Mouse (Mus musculus): Measurements from ENCODE around the gene Gm45711. TPM values are rescaled to one million over a fixed set of nuclear protein-coding genes. Genes with fewer than 3 reads are reported as not detected.

Gene Gm45711
- total and polyA plus RNA-seq, 2 experiments from 2014 or later: not detected

DNA sequence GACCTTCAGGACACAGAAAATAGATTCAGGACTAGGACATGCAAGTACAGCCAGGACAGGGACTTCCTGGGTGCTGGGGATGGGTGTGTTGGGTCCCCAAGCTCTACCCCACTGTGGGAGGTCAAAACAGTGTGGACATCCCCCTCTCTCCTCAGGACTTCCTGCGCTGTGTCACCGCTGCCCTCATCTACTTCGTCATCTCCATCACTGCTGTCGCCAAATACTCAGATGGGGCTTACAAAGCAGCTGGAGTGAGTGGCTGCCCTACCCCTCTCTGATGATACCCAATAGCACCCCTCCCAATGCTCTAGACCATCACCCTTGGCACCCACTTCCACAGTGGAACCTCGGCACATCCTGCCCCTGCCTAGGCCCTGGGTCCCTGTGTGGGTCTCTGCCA is 34.7 kb upstream of the Gm45711 start:
- Histone ChIP-seq H3K9me3 (ENCODE audit: low read length) (no peaks in the 10 kb centered on the region), H3K27ac (no peak overlapping the region), H3K4me3 (ENCODE audit: low read length) (no peak overlapping the region), H3K4me2 (ENCODE audit: low read depth, low read length) (no peak overlapping the region), H3K4me1 (ENCODE audit: insufficient read depth, low read length) (no peaks in the 10 kb centered on the region), H3K27me3 (ENCODE audit: insufficient read depth, low read length) (no peaks in the 10 kb centered on the region), H3K36me3 (ENCODE audit: insufficient read depth, low read length) (no peaks in the 10 kb centered on the region; the same call in 1 of the 2 replicates), H3K9ac (replicated peaks; ENCODE audit: low read length) (no peak overlapping the region)
- WGBS: 95% methylated on average over 5 of the region's 5 CpGs
- no peak for TF ChIP-seq CTCF (IDR thresholded peaks at IDR 0.05; ENCODE audit: low read depth)
- ATAC-seq (no peak), DNase-seq (ENCODE audit: low spot score) (no peak)

DNA sequence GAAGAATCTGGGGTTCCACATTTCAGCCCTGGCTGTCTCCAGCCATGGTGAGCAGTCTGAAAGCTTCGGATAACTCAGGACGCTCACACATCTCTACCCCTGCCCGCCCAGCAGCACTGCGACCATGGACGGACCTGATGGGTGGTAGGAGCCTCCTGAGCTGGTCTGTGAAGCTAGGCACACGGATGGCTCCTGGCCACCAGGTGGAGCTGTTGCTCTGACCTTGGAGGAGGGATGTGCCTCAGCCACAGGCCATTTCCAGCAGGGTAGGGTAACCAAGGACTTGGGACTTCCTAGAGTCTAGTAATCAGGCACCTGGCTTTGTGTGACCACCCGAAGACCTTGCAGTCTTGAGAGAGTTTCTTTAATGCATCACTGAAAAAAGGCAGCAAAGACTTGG is 34.1 kb upstream of the Gm45711 start:
- Histone ChIP-seq H3K9ac (replicated peaks; ENCODE audit: low read length) (no peak overlapping the region), H3K27me3 (ENCODE audit: insufficient read depth, low read length) (no peaks in the 10 kb centered on the region), H3K4me2 (ENCODE audit: low read depth, low read length) (no peak overlapping the region), H3K4me1 (ENCODE audit: insufficient read depth, low read length) (no peaks in the 10 kb centered on the region), H3K9me3 (ENCODE audit: low read length) (no peaks in the 10 kb centered on the region), H3K36me3 (ENCODE audit: insufficient read depth, low read length) (no peaks in the 10 kb centered on the region; the same call in 1 of the 2 replicates), H3K27ac (no peak overlapping the region), H3K4me3 (ENCODE audit: low read length) (no peak overlapping the region)
- WGBS: 20% methylated on average over 7 of the region's 7 CpGs
- peak; percentile 98 for TF ChIP-seq CTCF (IDR thresholded peaks at IDR 0.05; ENCODE audit: low read depth)
- DNase-seq (ENCODE audit: low spot score) (peak; percentile 92), ATAC-seq (peak; percentile 57)

DNA sequence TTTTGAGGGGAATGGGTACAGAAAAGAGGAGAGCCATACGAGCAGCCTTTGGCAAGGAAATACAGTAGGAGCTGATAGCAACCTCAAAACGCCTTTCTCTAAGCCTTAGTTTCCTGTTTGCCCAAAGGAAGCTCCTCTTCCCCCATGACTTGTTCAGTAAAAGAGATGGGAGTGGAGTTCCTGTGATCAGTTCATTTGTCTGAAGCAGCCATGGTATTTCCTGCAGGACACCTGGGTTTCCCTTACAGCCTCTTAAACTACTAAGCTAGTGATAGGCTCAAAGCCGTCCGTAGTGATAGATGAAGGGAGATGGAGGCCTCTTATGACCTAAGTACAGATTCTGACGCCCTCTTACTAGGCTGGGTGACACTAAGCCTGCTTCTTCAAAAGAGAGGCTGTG is 32.5 kb upstream of the Gm45711 start:
- TF ChIP-seq CTCF (IDR thresholded peaks at IDR 0.05; ENCODE audit: low read depth): no peak
- H3K4me1 ChIP-seq (ENCODE audit: insufficient read depth, low read length): no peaks in the 10 kb centered on the region
- no peak overlapping the region for H3K9ac ChIP-seq (replicated peaks; ENCODE audit: low read length)
- H3K4me2 ChIP-seq (ENCODE audit: low read depth, low read length): no peak overlapping the region
- H3K36me3 ChIP-seq (ENCODE audit: insufficient read depth, low read length): no peaks in the 10 kb centered on the region; the same call in 1 of the 2 replicates
- H3K9me3 ChIP-seq (ENCODE audit: low read length): no peaks in the 10 kb centered on the region
- ATAC-seq (no peak), DNase-seq (ENCODE audit: low spot score) (no peak)
- no peaks in the 10 kb centered on the region for H3K27me3 ChIP-seq (ENCODE audit: insufficient read depth, low read length)
- no peak overlapping the region for H3K27ac ChIP-seq
- WGBS: 88% methylated on average over 5 of the region's 5 CpGs
- H3K4me3 ChIP-seq (ENCODE audit: low read length): no peak overlapping the region

DNA sequence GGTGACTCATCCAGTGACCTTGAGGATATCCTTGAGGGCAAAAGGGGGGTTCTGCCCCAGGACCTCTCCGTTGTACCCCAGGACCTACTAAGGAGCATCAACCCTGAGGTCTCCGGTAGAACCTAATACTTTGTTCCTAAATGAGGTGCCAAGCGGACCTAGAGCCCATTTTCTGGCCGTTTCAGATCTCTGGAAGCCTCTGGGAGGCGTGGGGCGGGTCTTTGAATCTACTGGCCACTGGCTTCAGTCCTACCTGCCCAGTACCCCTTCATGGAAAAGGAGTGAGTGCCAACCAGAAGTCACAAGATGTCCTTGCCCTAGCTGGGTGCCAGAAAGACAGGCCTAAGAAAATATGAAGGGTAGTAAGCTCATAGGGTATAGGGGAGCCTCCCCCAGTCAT is 31.8 kb upstream of the Gm45711 start:
- TF ChIP-seq CTCF (IDR thresholded peaks at IDR 0.05; ENCODE audit: low read depth): no peak
- 48% methylated on average over 6 of the region's 6 CpGs for WGBS
- H3K27ac ChIP-seq: peak overlapping the region; percentile 48; the same call in 1 of the 2 replicates
- H3K4me2 ChIP-seq (ENCODE audit: low read depth, low read length): peak overlapping the region; percentile 92
- DNase-seq (ENCODE audit: low spot score) (no peak), ATAC-seq (no peak)
- no peaks in the 10 kb centered on the region for H3K4me1 ChIP-seq (ENCODE audit: insufficient read depth, low read length)
- no peaks in the 10 kb centered on the region for H3K27me3 ChIP-seq (ENCODE audit: insufficient read depth, low read length)
- H3K4me3 ChIP-seq (ENCODE audit: low read length): peak overlapping the region; percentile 60; the same call in 1 of the 2 replicates
- H3K9me3 ChIP-seq (ENCODE audit: low read length): no peaks in the 10 kb centered on the region
- no peaks in the 10 kb centered on the region for H3K36me3 ChIP-seq (ENCODE audit: insufficient read depth, low read length)
- H3K9ac ChIP-seq (replicated peaks; ENCODE audit: low read length): no peak overlapping the region; the same call in 1 of the 2 replicates

DNA sequence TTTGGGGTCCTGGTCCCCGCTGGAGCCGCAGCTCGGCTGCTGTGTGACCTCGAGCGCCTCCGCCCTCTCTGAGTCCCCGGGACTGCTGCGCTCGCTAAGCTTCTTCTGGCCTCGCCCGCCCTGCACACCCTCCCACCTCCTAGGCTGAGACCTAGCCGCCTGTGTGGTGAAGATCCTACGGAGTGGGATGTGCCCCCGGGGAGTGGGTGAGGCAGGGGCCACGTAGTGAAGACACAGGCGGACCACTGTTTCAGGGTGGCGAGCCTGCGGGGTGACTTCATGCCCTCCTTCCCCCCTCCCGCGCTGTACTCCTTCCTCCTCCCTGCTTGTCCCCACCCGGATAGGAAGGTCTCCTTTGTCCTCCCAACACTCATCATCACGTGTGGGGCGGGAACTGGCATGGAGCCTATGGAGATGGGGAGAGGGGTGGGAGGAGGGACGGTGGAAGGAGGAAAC is 31.3 kb upstream of the Gm45711 start:
- Histone ChIP-seq H3K36me3 (ENCODE audit: insufficient read depth, low read length) (no peaks in the 10 kb centered on the region), H3K4me2 (ENCODE audit: low read depth, low read length) (peak overlapping the region; percentile 92), H3K9ac (replicated peaks; ENCODE audit: low read length) (peak overlapping the region; percentile 70), H3K27me3 (ENCODE audit: insufficient read depth, low read length) (no peaks in the 10 kb centered on the region), H3K4me1 (ENCODE audit: insufficient read depth, low read length) (no peaks in the 10 kb centered on the region), H3K27ac (peak overlapping the region; percentile 79), H3K4me3 (ENCODE audit: low read length) (peak overlapping the region; percentile 60), H3K9me3 (ENCODE audit: low read length) (no peaks in the 10 kb centered on the region)
- TF ChIP-seq CTCF (IDR thresholded peaks at IDR 0.05; ENCODE audit: low read depth): no peak
- DNase-seq (ENCODE audit: low spot score) (peak; percentile 85), ATAC-seq (peak; percentile 68)
- 1% methylated on average over 23 of the region's 24 CpGs for WGBS

DNA sequence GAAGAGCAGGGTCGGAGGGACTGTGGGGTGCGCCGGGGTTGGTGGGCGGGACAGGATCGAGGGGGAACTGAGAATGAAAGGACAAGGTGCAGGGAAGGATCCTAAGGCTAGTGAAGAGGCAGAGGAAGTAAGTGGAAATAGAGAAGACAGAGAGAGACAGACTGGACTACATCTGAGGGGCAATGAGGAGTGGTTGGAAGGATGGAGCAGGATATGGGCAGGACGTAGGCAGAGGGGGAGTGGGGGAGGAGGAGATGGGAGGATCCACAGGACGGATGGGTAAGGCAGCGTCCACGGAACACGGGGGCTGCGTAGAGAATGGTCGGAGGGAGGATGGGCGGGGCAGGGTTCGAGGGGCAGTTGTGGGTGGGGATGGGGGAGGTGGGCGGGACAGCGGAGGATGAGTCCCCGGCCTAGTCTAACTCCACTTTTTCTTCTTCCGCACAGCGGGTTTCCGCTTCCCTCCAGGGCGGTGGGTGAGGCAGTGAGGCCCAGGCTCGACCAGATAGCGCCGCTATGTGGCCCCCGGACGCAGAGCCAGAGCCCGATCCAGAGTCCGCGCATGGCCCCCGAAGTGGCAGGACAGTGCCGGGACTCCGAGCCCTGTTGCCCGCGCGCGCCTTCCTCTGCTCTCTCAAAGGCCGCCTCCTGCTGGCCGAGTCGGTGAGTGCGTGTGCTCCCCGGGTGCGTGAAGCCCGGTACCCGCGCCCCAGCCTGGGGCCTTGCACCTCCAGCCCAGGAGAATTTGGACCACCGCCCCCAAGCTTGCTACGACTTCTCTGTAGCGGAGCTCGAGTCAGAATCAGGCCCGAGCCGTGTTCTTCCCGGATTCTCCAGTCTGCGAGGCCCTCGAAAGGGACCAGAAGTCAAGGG is 30.6 kb upstream of the Gm45711 start:
- H3K4me3 ChIP-seq (ENCODE audit: low read length): peak overlapping the region; percentile 60
- under 1% methylated on average over 48 of the region's 54 CpGs for WGBS
- no peaks in the 10 kb centered on the region for H3K36me3 ChIP-seq (ENCODE audit: insufficient read depth, low read length)
- H3K9ac ChIP-seq (replicated peaks; ENCODE audit: low read length): peak overlapping the region; percentile 70
- no peaks in the 10 kb centered on the region for H3K27me3 ChIP-seq (ENCODE audit: insufficient read depth, low read length)
- no peaks in the 10 kb centered on the region for H3K9me3 ChIP-seq (ENCODE audit: low read length)
- no peaks in the 10 kb centered on the region for H3K4me1 ChIP-seq (ENCODE audit: insufficient read depth, low read length)
- TF ChIP-seq CTCF (IDR thresholded peaks at IDR 0.05; ENCODE audit: low read depth): peak; percentile 74
- H3K27ac ChIP-seq: peak overlapping the region; percentile 79
- peak; percentile 78 for DNase-seq (ENCODE audit: low spot score)
- H3K4me2 ChIP-seq (ENCODE audit: low read depth, low read length): peak overlapping the region; percentile 92
- ATAC-seq: peak; percentile 82

DNA sequence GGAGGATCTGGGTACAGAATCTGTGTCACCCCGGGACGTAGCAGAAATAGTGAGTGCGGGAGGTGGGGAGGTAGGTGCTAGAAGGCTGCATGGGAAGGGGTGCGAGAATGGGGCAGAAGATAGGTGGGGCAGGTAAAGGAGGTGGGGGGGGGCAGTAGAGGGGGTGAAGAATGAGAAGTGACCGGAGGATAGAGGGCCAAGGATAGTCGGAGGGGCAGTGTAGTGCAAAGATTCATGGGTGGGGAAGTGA is 30.0 kb upstream of the Gm45711 start:
- under 1% methylated on average over 6 of the region's 6 CpGs for WGBS
- no peak; the same call in 1 of the 2 replicates for ATAC-seq

More for the DNA sequence above, 30.0 kb upstream of the Gm45711 start:
- no peaks in the 10 kb centered on the region for H3K4me1 ChIP-seq (ENCODE audit: insufficient read depth, low read length)
- peak overlapping the region; percentile 79; the same call in 1 of the 2 replicates for H3K27ac ChIP-seq
- peak overlapping the region; percentile 60 for H3K4me3 ChIP-seq (ENCODE audit: low read length)
- DNase-seq (ENCODE audit: low spot score): no peak
- peak overlapping the region; percentile 92 for H3K4me2 ChIP-seq (ENCODE audit: low read depth, low read length)
- H3K36me3 ChIP-seq (ENCODE audit: insufficient read depth, low read length): no peaks in the 10 kb centered on the region
- H3K9ac ChIP-seq (replicated peaks; ENCODE audit: low read length): peak overlapping the region; percentile 70
- no peaks in the 10 kb centered on the region for H3K27me3 ChIP-seq (ENCODE audit: insufficient read depth, low read length)
- no peaks in the 10 kb centered on the region for H3K9me3 ChIP-seq (ENCODE audit: low read length)
- no peak for TF ChIP-seq CTCF (IDR thresholded peaks at IDR 0.05; ENCODE audit: low read depth)

Measured in hindbrain, postnatal 0 days (tissue).